Mouse (Mus musculus) kidney, embryonic 14.5 days (tissue): ENCODE results near the gene Kcnn3. TPM values are rescaled to one million over a fixed set of nuclear protein-coding genes. Genes with fewer than 3 reads are reported as not detected.
A peak's percentile ranks its signal among the peaks of the same experiment; 100 is the strongest.

Source experiments
- ATAC-seq: fragments of 200-750 bp; cut with Nextera tagmentation; 2 replicates; pipeline ENCODE4 v1.8.0; 2017; ENCODE audit warnings: moderate number of reproducible peaks, mild to moderate bottlenecking, moderate TSS enrichment, moderate library complexity; ENCODE audit not compliant: low FRiP score, low TSS enrichment
- H3K27ac ChIP-seq: fragments of 300-500 bp; sonication (generic); 2 replicates; pipeline ENCODE4 v1.5.1; 2014; ENCODE audit warnings: low read depth, mild to moderate bottlenecking, low read length, moderate library complexity, mixed read lengths
- H3K27me3 ChIP-seq: fragments of 300-500 bp; sonication (generic); 2 replicates; pipeline ENCODE4 v1.6.1; 2014; ENCODE audit warnings: mild to moderate bottlenecking, low read length; ENCODE audit not compliant: control insufficient read depth, insufficient read depth
- H3K36me3 ChIP-seq: fragments of 300-500 bp; sonication (generic); 2 replicates; pipeline ENCODE4 v1.6.1; 2014; ENCODE audit warnings: low read length, mixed read lengths; ENCODE audit not compliant: control insufficient read depth, insufficient read depth
- H3K4me1 ChIP-seq: fragments of 300-500 bp; sonication (generic); 2 replicates; pipeline ENCODE4 v1.6.1; 2014; ENCODE audit warnings: low read length, mixed read lengths; ENCODE audit not compliant: control insufficient read depth, insufficient read depth
- H3K4me2 ChIP-seq: fragments of 300-500 bp; sonication (generic); replicated peaks from 2 replicates; pipeline ENCODE4 v1.6.1; 2014; ENCODE audit warnings: low read depth, mild to moderate bottlenecking, low read length
- H3K4me3 ChIP-seq: fragments of 300-500 bp; sonication (generic); 2 replicates; pipeline ENCODE4 v1.5.1; 2014; ENCODE audit warnings: mild to moderate bottlenecking, low read length
- H3K9ac ChIP-seq: fragments of 300-500 bp; sonication (generic); 2 replicates; pipeline ENCODE4 v1.6.1; 2014; ENCODE audit warnings: low read depth, mild to moderate bottlenecking, low read length, moderate library complexity
- H3K9me3 ChIP-seq: fragments of 300-500 bp; sonication (generic); 2 replicates; pipeline ENCODE4 v1.6.1; 2016; ENCODE audit warnings: low read length; ENCODE audit not compliant: control insufficient read depth
- WGBS: fragments of 180-500 bp; shearing (Covaris S2); extraction: QIAGEN DNeasy Blood & Tissue Kit; methylation state at CpG from one replicate; pipeline ENCODE4 v1.1.7; 2014; 5-methylcytosine and 5-hydroxymethylcytosine counted together
- polyA plus RNA-seq: library from polyadenylated mRNA; unstranded; fragments of >200 nt; fragmentation: Nextera tagmentation; extraction: Ambion mirVana; gene quantifications from 2 replicates; pipeline ENCODE4 v1.2.1, GENCODE M21; 2014

The Kcnn3 gene
- polyA plus RNA-seq, 1 experiment from 2014 or later = 2.1 TPM

GRCm38 (mm10) chr3:89526298-89527090 lies 6.5 kb downstream of the Kcnn3 start:
- H3K27me3 ChIP-seq = no peaks in the 10 kb centered on the region; the same call in none of the 2 replicates
- ATAC-seq = no peak
- no peak overlapping the region for H3K9ac ChIP-seq
- 58% methylated on average over 17 of the region's 17 CpGs for WGBS
- no peak overlapping the region for H3K4me2 ChIP-seq
- H3K27ac ChIP-seq = no peak overlapping the region
- H3K4me1 ChIP-seq = peaks cover 19% of the 10 kb centered on the region
- H3K9me3 ChIP-seq = no peaks in the 10 kb centered on the region
- H3K36me3 ChIP-seq = no peaks in the 10 kb centered on the region
- H3K4me3 ChIP-seq = no peak overlapping the region

- 87% methylated on average over 3 of the region's 3 CpGs for WGBS
- Histone ChIP-seq H3K27me3 (no peaks in the 10 kb centered on the region), H3K9ac (no peak overlapping the region), H3K9me3 (no peaks in the 10 kb centered on the region), H3K27ac (no peak overlapping the region), H3K36me3 (no peaks in the 10 kb centered on the region), H3K4me1 (peaks cover 5% of the 10 kb centered on the region; the same call in 1 of the 2 replicates), H3K4me2 (no peak overlapping the region), H3K4me3 (no peak overlapping the region)
- ATAC-seq = no peak
These were observed 9.8 kb downstream of the Kcnn3 start for GRCm38 (mm10) chr3:89529796-89530195.

- Histone ChIP-seq H3K36me3 (no peaks in the 10 kb centered on the region), H3K27me3 (no peaks in the 10 kb centered on the region), H3K9me3 (no peaks in the 10 kb centered on the region), H3K4me2 (no peak overlapping the region), H3K4me1 (peaks cover 11% of the 10 kb centered on the region), H3K4me3 (no peak overlapping the region), H3K27ac (no peak overlapping the region), H3K9ac (no peak overlapping the region)
- WGBS = 37% methylated on average over 6 of the region's 6 CpGs
- no peak for ATAC-seq
These were observed 14.7 kb downstream of the Kcnn3 start for GRCm38 (mm10) chr3:89534566-89535097.

DNA sequence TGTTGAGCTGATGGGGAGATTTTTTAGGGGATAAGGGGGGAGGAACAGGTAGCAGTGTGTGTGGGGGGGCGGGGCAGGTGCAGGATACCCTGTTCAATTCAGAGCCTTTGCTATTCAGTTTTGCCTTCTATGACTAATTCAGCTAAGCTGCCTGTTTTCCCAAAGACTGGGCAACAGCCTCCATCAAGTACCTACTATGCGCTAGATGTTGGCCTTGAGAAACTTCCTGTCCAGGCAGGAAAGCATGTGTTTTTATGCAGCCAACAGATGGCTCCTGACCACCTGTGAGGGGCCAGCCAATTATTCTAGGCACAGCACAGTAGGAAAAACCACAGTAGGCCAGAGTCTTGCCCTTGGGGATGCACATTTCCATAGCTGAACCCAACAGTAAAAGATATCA lies 15.2 kb downstream of the Kcnn3 start:
- Histone ChIP-seq H3K4me1 (peaks cover 11% of the 10 kb centered on the region), H3K4me2 (no peak overlapping the region), H3K4me3 (no peak overlapping the region), H3K9me3 (no peaks in the 10 kb centered on the region), H3K36me3 (no peaks in the 10 kb centered on the region), H3K27ac (no peak overlapping the region), H3K9ac (no peak overlapping the region), H3K27me3 (no peaks in the 10 kb centered on the region)
- WGBS = 90% methylated on average over 2 of the region's 2 CpGs
- ATAC-seq = no peak

DNA sequence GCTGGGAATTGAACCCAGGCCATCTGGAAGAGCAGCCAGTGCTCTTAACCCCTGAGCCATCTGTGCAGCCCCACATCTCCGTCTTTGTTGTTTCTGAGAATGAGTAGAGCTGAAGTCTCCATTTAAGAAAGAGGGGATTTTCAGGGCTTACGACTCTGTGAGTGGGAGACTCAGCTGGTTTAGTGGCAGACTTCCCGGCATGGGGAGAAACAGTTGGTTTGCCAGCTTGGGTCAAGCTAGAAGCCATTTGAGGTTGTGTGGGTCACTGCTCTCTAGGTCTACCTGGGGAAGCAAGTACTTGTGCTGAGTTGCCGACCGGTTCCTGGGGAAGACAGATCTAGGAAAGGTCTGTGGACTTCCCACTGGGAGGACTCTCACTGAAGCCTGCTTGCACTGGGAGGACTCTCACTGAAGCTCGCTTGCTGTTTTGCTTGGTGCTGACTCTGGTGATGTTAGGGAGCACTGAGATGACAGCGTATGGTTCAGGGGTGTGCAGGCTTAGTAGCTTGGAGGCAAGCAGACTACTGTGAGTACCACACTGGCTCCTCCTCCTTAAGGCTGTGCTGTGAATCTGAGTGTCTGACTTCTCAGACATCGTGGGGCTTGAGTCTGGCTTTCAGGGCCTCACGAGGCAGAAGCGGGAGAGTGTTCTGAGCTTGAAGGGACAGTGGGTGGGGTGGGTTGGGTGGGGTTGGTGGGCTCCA lies 19.2 kb downstream of the Kcnn3 start:
- H3K27me3 ChIP-seq = no peaks in the 10 kb centered on the region
- H3K9ac ChIP-seq = no peak overlapping the region
- peaks cover 13% of the 10 kb centered on the region for H3K4me1 ChIP-seq
- H3K36me3 ChIP-seq = no peaks in the 10 kb centered on the region
- no peak overlapping the region for H3K4me3 ChIP-seq
- no peaks in the 10 kb centered on the region for H3K9me3 ChIP-seq
- no peak overlapping the region for H3K27ac ChIP-seq
- ATAC-seq = no peak
- WGBS = 79% methylated on average over 10 of the region's 10 CpGs
- H3K4me2 ChIP-seq = no peak overlapping the region

GRCm38 (mm10) chr3:89539740-89540370 lies 19.9 kb downstream of the Kcnn3 start:
- H3K9ac ChIP-seq = no peak overlapping the region
- peaks cover 13% of the 10 kb centered on the region for H3K4me1 ChIP-seq
- WGBS = 82% methylated on average over 9 of the region's 9 CpGs
- no peaks in the 10 kb centered on the region for H3K36me3 ChIP-seq
- no peak overlapping the region for H3K4me3 ChIP-seq
- no peak overlapping the region for H3K4me2 ChIP-seq
- no peaks in the 10 kb centered on the region for H3K9me3 ChIP-seq
- no peak for ATAC-seq
- H3K27me3 ChIP-seq = no peaks in the 10 kb centered on the region
- no peak overlapping the region for H3K27ac ChIP-seq

DNA sequence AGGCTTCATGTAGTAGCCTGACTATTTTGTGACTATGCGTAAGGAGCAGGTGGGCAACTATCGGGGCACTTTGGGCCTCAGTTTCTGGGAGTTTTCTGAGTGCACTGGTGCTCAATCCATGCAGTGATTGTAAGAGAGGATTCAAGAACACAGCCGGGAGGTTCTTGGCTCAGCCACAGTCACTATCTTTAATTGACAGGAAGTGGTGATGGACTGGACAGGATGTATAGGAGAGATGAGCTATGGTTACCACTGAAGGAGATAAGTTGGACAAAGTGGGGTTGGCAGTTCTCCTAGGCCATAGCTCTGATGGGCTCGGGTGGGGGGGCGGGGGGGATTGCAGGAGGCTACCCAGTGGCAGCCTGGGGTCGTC lies 20.4 kb downstream of the Kcnn3 start:
- H3K4me1 ChIP-seq = peaks cover 10% of the 10 kb centered on the region
- no peaks in the 10 kb centered on the region for H3K36me3 ChIP-seq
- 0 out of 2 replicates have a peak, but pooled peaks have one; percentile 35 for ATAC-seq
- H3K4me3 ChIP-seq = no peak overlapping the region
- H3K27ac ChIP-seq = no peak overlapping the region
- no peaks in the 10 kb centered on the region for H3K9me3 ChIP-seq
- no peak overlapping the region for H3K9ac ChIP-seq
- H3K4me2 ChIP-seq = no peak overlapping the region
- WGBS = 86% methylated on average over 6 of the region's 6 CpGs
- no peaks in the 10 kb centered on the region for H3K27me3 ChIP-seq

- peaks cover under 1% of the 10 kb centered on the region; the same call in 1 of the 2 replicates for H3K4me1 ChIP-seq
- H3K36me3 ChIP-seq = no peaks in the 10 kb centered on the region
- H3K4me3 ChIP-seq = no peak overlapping the region
- no peaks in the 10 kb centered on the region for H3K9me3 ChIP-seq
- no peaks in the 10 kb centered on the region for H3K27me3 ChIP-seq
- no peak overlapping the region for H3K27ac ChIP-seq
- 36% methylated on average over 5 of the region's 5 CpGs for WGBS
- no peak overlapping the region for H3K4me2 ChIP-seq
- no peak for ATAC-seq
- no peak overlapping the region for H3K9ac ChIP-seq
These were observed 27.0 kb downstream of the Kcnn3 start for GRCm38 (mm10) chr3:89546951-89547350.
